Mouse (Mus musculus): ENCODE data around the gene Lrrtm3.

Lrrtm3 gene

GRCm38 (mm10) chr10:64041892-64042291, 48.2 kb downstream of the Lrrtm3 start:
- DNase-seq (ENCODE audit: low read depth in 2 of 2, low spot score in 2 of 2) = no peak

DNA sequence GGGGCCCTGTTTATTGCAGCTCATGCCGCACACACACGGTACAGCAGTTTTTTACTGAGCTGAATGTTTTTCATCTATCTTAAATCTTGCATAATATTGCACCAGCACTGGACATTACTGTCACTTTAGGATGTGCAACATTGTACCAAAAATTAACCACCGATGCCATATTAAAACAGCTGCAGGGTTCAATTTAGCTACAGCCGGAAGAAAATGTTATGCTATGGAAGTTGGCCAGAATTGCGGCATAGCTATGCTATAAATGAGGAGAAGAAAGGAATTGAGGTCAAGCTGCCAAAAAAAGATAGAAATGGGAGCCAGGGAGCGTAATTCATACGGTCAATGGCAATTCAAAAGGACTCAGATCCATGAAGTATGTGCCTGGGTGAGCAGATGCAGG, 48.9 kb downstream of the Lrrtm3 start:
- no peak for DNase-seq (ENCODE audit: low read depth in 2 of 2, low spot score in 2 of 2)

GRCm38 (mm10) chr10:64039760-64040535, 50.1 kb downstream of the Lrrtm3 start:
- no peak for DNase-seq (ENCODE audit: low read depth in 2 of 2, low spot score in 2 of 2)

GRCm38 (mm10) chr10:64030901-64031300, 59.2 kb downstream of the Lrrtm3 start:
- DNase-seq (ENCODE audit: low read depth in 2 of 2, low spot score in 2 of 2) = no peak

GRCm38 (mm10) chr10:64023340-64023739, 66.7 kb downstream of the Lrrtm3 start:
- DNase-seq (ENCODE audit: low read depth in 2 of 2, low spot score in 2 of 2) = no peak

DNA sequence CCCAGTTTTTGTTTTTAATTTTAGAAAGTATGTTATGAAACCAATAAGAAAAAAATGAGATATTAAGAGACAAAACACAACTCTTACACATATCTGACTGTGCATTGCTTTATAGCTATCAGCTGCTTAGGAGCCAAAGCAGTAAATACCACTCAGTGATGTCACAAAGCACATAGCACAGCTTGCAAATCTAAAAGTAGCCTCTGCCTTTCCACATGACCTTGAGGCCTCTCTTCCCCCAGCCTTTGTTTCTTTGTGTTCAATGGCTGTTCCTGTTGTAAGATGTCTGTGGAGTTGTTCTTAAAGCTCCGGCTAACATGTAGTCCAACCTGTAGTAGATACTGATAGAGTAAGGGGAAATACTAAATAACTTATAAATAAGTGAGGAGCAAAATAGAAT, 69.7 kb downstream of the Lrrtm3 start:
- no peak for DNase-seq (ENCODE audit: low read depth in 2 of 2, low spot score in 2 of 2)

DNA sequence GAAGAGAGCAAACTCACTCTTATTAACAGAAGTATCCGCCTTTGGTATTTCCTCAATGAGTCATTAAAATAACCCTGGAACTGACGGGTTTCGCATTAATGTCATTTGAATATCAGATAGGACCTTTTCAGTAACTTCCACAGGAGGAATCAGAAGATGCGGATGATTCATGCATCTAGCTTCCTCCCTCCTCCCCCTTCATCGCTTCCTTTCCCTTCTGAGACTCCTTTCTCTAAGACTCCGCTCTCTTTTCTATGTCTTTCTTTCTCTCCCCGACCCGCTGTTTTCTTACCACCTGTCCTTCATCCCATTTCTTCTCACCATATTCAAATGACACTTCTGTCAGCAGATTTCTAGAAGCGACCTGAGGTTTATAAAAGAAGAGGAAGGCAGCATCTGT, 88.1 kb downstream of the Lrrtm3 start:
- DNase-seq (ENCODE audit: low read depth in 2 of 2, low spot score in 2 of 2) = no peak

GRCm38 (mm10) chr10:64001531-64001930, 88.5 kb downstream of the Lrrtm3 start:
- no peak for DNase-seq (ENCODE audit: low read depth in 2 of 2, low spot score in 2 of 2)

DNA sequence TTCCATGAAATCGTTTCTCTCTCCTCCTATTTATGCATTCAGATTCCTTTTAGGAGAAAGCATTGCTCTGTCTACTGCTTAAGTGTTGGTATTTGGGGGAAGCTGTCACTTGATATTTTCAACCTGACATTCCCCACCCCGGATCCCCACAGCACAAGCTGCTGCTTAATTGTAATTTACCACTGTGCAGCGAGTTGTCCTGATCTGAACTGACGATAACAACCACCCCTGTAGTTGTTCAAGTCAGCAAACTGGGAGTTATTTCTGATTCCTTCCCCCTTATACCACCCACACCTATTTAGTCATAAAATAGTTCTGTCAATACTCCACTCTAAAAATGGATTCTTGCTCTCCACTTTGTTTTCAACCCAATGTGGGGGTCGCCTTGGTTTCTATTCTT, 95.8 kb downstream of the Lrrtm3 start:
- DNase-seq (ENCODE audit: low read depth in 2 of 2, low spot score in 2 of 2) = no peak

- DNase-seq (ENCODE audit: low read depth in 2 of 2, low spot score in 2 of 2) = no peak
Measured at GRCm38 (mm10) chr10:63985576-63985975, 104.5 kb downstream of the Lrrtm3 start.

GRCm38 (mm10) chr10:63979410-63979809, 110.7 kb downstream of the Lrrtm3 start:
- no peak for DNase-seq (ENCODE audit: low read depth in 2 of 2, low spot score in 2 of 2)

- no peak for DNase-seq (ENCODE audit: low read depth in 2 of 2, low spot score in 2 of 2)
Measured at GRCm38 (mm10) chr10:63978969-63979368, 111.1 kb downstream of the Lrrtm3 start.

- no peak for DNase-seq (ENCODE audit: low read depth in 2 of 2, low spot score in 2 of 2)
Measured at GRCm38 (mm10) chr10:63978535-63978934, 111.5 kb downstream of the Lrrtm3 start.

DNA sequence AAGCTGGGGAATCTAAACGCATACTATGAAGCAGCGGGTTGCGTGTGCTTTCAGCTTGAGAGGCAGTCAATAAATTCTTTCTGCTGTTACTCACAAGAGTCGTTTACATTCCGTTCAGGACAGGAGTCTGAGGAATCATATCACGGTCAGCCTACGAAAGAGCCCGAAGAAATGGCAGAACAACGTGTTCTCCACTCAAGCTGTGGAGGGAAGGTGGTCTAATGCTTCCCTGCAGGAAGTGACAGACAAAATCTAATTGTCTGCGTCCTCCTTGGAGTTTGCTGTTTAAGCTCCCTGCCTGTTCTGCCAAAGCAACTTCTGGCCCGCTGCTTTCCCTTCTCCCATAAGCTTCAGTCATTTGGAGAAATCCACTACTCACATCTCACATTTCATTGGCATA, 112.0 kb downstream of the Lrrtm3 start:
- DNase-seq (ENCODE audit: low read depth in 2 of 2, low spot score in 2 of 2) = no peak

DNA sequence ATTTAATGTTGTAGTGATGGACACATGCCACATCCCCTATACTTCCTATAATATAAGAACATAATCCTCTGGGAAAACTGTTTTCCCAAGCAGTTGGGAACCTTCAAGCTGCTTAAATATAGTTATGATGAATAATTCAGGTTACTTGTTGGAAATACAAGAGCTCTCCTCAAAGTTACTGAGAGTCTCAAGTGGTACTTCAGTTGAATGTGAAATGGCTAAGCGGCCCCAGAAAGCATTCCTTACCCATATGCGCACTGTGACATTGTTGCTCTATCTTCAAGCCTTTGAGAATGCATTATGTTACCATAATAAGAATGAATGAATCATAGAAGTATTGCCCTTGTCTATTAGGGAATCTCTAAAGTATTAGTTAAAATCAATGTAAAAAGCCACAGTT, 117.8 kb downstream of the Lrrtm3 start:
- no peak for DNase-seq (ENCODE audit: low read depth in 2 of 2, low spot score in 2 of 2)

DNA sequence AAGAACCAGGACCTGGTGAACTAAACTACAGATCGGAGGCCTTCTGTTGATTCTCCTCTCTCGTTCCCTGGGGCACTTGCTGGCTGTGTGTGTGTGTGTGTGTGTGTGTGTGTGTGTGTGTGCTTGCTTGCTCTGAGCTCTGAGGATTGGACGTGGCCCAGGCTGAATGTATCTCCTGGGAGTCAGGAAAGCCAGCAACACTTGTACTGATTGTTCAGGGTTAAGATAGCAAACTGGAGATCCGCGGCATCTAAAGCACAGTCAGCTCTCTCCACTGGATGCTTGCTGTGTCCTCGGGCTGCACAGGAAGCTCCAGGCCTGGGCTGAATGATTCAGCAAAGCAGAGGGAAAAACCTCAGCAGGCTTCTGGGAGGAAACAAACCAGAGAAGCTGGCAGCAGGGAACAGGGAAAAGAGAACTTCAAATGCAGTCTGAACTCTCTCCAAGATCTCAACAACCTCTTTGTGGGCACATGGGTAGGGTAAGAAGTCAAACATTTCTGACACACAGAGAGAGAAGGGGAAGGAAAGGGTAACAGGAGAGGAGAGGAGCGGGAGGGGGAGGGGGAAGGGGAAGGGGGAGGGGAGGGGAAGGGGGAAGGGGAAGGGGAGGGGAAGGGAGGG, 135.7 kb downstream of the Lrrtm3 start:
- DNase-seq (ENCODE audit: low read depth in 2 of 2, low spot score in 2 of 2) = no peak

DNA sequence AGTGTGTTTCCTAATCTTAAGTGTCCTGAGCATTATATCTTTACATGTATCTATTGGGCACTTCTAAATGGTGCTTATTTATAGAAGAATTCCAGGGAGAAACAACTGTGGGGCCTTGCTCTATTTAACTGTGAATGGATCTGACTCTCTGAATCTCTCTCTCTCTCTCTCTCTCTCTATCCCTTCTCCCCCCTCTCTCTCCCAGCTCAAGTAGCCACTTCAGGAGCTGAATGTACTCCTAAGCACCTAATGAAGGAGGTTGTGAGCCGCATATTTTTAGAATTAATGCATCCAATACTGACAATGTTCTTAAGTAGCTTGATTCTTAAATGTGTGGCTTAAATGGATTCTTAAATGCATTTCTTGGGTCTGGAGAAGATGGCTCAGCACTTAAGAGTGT, 138.6 kb downstream of the Lrrtm3 start:
- no peak for DNase-seq (ENCODE audit: low read depth in 2 of 2, low spot score in 2 of 2)

DNA sequence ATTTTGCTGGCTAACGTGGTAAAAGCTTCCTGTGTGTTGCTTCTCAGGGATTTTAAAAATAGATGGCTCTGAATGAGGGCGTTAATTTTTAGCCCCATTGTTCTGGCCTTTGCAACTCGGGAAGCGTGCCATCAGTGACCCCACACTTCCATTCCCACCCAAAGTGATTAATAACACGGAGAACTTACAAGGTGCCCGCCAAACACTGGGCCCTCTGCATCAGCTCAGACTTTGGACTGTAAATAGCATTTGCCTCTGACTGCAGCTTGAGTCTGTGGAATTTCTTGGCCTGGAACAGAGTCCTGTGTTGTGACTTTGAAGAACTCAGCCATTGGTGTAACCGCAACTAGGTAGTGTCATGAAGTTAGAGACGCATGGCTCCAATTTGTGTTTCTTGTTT, 139.2 kb downstream of the Lrrtm3 start:
- no peak for DNase-seq (ENCODE audit: low read depth in 2 of 2, low spot score in 2 of 2)

GRCm38 (mm10) chr10:63947266-63947665, 142.8 kb downstream of the Lrrtm3 start:
- no peak for DNase-seq (ENCODE audit: low read depth in 2 of 2, low spot score in 2 of 2)

DNA sequence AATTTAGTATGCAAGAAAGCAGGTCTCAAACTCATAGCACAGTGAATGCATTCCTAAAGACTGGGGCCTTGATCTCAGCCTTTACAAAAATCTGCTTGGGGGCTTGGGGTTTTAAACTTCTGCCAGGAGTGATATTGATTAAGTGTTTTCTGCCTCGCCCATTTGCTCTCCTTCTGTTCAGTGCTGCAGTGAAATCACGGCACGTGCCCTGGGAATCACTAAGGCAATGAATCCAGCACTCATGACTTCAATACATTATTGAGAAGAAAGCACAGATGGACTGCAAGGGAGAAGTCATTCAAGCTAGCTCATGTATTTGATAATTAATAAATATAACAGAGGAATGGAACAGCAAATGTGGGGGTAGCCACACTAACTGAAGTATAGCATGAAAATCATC, 144.5 kb downstream of the Lrrtm3 start:
- DNase-seq (ENCODE audit: low read depth in 2 of 2, low spot score in 2 of 2) = no peak

- no peak for DNase-seq (ENCODE audit: low read depth in 2 of 2, low spot score in 2 of 2)
Measured at GRCm38 (mm10) chr10:63933946-63934345, 156.1 kb downstream of the Lrrtm3 start.

- no peak for DNase-seq (ENCODE audit: low read depth in 2 of 2, low spot score in 2 of 2)
Measured at GRCm38 (mm10) chr10:63927334-63927733, 162.7 kb downstream of the Lrrtm3 start, which contains the start of gene Gm10118. TSS of gene Gm10118 (minus strand) at chr10:63927434.

DNA sequence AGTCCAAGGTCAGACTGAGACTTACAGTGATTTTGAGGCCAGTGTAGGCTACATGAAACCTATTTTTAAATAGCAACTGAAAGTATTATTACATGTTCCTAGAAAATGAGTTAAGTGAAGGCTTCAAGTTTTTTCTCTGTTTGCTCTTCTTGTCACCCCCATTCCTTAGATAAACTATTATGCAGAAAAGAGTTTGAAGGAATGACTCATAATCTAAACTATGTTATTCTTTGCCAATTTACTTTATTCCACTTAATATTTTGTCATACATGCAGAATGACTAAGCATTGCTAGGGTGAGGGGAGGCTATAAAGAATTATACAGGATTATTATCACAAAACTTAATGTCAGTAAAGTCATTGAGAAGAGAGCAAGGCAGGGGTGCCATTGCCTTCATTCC, 181.2 kb downstream of the Lrrtm3 start:
- DNase-seq (ENCODE audit: low read depth in 2 of 2, low spot score in 2 of 2) = no peak
